ENCODE assay signal across 8 mouse cellular contexts in genomic region chr2:32881054-32881453, GRCm38 (mm10). TPM values are rescaled to one million over a fixed set of nuclear protein-coding genes. Genes with fewer than 3 reads are reported as not detected.
DNase-seq lines count a peak whose midpoint lies in the region; ATAC-seq and TF ChIP-seq lines count a peak whose summit lies in the region.

No protein-coding gene starts in this region.

- H3K9ac ChIP-seq in embryonic facial prominence, embryonic 11.5 days (replicated peaks; ENCODE audit: low read length) = peak overlapping the region; percentile 28
- peak overlapping the region; percentile 24; the same call in 1 of the 2 replicates for H3K9ac ChIP-seq in intestine, embryonic 15.5 days
- H3K9ac ChIP-seq in neural tube, embryonic 14.5 days (replicated peaks; ENCODE audit: low read depth, low read length) = no peak overlapping the region

- H3K27ac ChIP-seq in left cerebral cortex, adult 2 months = peak overlapping the region; percentile 90
- H3K27ac ChIP-seq in embryonic facial prominence, embryonic 11.5 days (replicated peaks; ENCODE audit: low read depth, low read length) = peak overlapping the region; percentile 16; the same call in 1 of the 2 replicates
- peak overlapping the region; percentile 84 for H3K27ac ChIP-seq in intestine, embryonic 15.5 days
- peak overlapping the region; percentile 56; the same call in 1 of the 2 replicates for H3K27ac ChIP-seq in neural tube, embryonic 14.5 days (ENCODE audit: low read depth, low read length)

- DNase-seq in left cerebral cortex, adult 2 months (ENCODE audit: extremely low spot score in 1 of 2, low spot score in 2 of 2) = no peak
- DNase-seq in left cerebral cortex, postnatal 14 days (ENCODE audit: low spot score in 2 of 2) = no peak
- DNase-seq in embryonic facial prominence, embryonic 11.5 days (ENCODE audit: low spot score) = no peak
- no peak for DNase-seq in right cerebral cortex, adult 2 months (ENCODE audit: low spot score in 2 of 2)
- no peak for DNase-seq in B cell, adult 2 months

- 30% methylated on average over 6 of the region's 6 CpGs for WGBS in embryonic facial prominence, embryonic 11.5 days
- 44% methylated on average over 6 of the region's 6 CpGs for WGBS in intestine, embryonic 15.5 days
- WGBS in neural tube, embryonic 14.5 days = 45% methylated on average over 6 of the region's 6 CpGs

- no peak for TF ChIP-seq CTCF in left cerebral cortex, adult 2 months (IDR thresholded peaks at IDR 0.05)

- intact Hi-C loops in left cerebral cortex, adult 2 months (cut with DNase I) = no loop called here
- intact Hi-C loops in left cerebral cortex, postnatal 14 days (cut with DNase I) = no loop called here

- no peaks in the 10 kb centered on the region for H3K36me3 ChIP-seq in embryonic facial prominence, embryonic 11.5 days (replicated peaks; ENCODE audit: control insufficient read depth, insufficient read depth, low read depth, low read length)
- H3K36me3 ChIP-seq in intestine, embryonic 15.5 days = no peaks in the 10 kb centered on the region
- no peaks in the 10 kb centered on the region for H3K36me3 ChIP-seq in neural tube, embryonic 14.5 days (ENCODE audit: control insufficient read depth, insufficient read depth, low read length)

- no peak overlapping the region for H3K4me2 ChIP-seq in embryonic facial prominence, embryonic 11.5 days (ENCODE audit: low read depth, low read length)
- peak overlapping the region; percentile 24; the same call in 1 of the 2 replicates for H3K4me2 ChIP-seq in intestine, embryonic 15.5 days (replicated peaks)
- H3K4me2 ChIP-seq in neural tube, embryonic 14.5 days (ENCODE audit: low read depth, low read length) = no peak overlapping the region

- no peaks in the 10 kb centered on the region for H3K9me3 ChIP-seq in embryonic facial prominence, embryonic 11.5 days (replicated peaks; ENCODE audit: control insufficient read depth, low read length)
- no peaks in the 10 kb centered on the region for H3K9me3 ChIP-seq in intestine, embryonic 15.5 days
- H3K9me3 ChIP-seq in neural tube, embryonic 14.5 days (ENCODE audit: control insufficient read depth, low read length) = no peaks in the 10 kb centered on the region

- no peaks in the 10 kb centered on the region for H3K27me3 ChIP-seq in embryonic facial prominence, embryonic 11.5 days (ENCODE audit: control insufficient read depth, insufficient read depth, low read length)
- no peaks in the 10 kb centered on the region for H3K27me3 ChIP-seq in intestine, embryonic 15.5 days (replicated peaks)
- H3K27me3 ChIP-seq in neural tube, embryonic 14.5 days (ENCODE audit: control insufficient read depth, insufficient read depth, low read length) = no peaks in the 10 kb centered on the region

- peaks cover 22% of the 10 kb centered on the region for H3K4me1 ChIP-seq in embryonic facial prominence, embryonic 11.5 days (ENCODE audit: control insufficient read depth, insufficient read depth, low read length)
- peaks cover 71% of the 10 kb centered on the region for H3K4me1 ChIP-seq in intestine, embryonic 15.5 days (replicated peaks)
- H3K4me1 ChIP-seq in neural tube, embryonic 14.5 days (ENCODE audit: control insufficient read depth, insufficient read depth, low read length) = peaks cover 36% of the 10 kb centered on the region

- no peak for ATAC-seq in embryonic facial prominence, embryonic 11.5 days (replicated peaks; ENCODE audit: insufficient number of reproducible peaks, low FRiP score, low TSS enrichment, low read depth)
- ATAC-seq in intestine, embryonic 15.5 days = no peak
- ATAC-seq in neural tube, embryonic 14.5 days (ENCODE audit: low read depth) = no peak
- no peak for ATAC-seq in erythroid progenitor cell, adult 5-6 weeks (replicated peaks; ENCODE audit: low FRiP score, poor library complexity, severe bottlenecking)

- H3K4me3 ChIP-seq in left cerebral cortex, adult 2 months = no peak overlapping the region
- no peak overlapping the region for H3K4me3 ChIP-seq in embryonic facial prominence, embryonic 11.5 days (ENCODE audit: low read depth, low read length)
- H3K4me3 ChIP-seq in intestine, embryonic 15.5 days (replicated peaks) = no peak overlapping the region
- H3K4me3 ChIP-seq in neural tube, embryonic 14.5 days (ENCODE audit: low read depth, low read length) = no peak overlapping the region

RNA-seq across cellular contexts. Expression of gene Fam129b, which starts 5.1 kb away (rescaled TPM):
- 10 to 100 TPM; 24.4 to 31.4 TPM for total RNA-seq in left cerebral cortex, adult 2 months (2021)
- 10 to 100 TPM; 20.0 to 21.0 TPM for total RNA-seq in left cerebral cortex, postnatal 14 days (2021)
- 13.7 and 15.9 TPM in 2 replicates for polyA plus RNA-seq in embryonic facial prominence, embryonic 11.5 days (2014; fragmentation: Nextera tagmentation; extraction: Ambion mirVana)
- polyA plus RNA-seq in intestine, embryonic 15.5 days (2015; fragmentation: Nextera tagmentation; extraction: Ambion mirVana) = 40.4 and 42.2 TPM in 2 replicates
- polyA plus RNA-seq in neural tube, embryonic 14.5 days (2014; fragmentation: Nextera tagmentation; extraction: Ambion mirVana) = 11.8 and 18.3 TPM in 2 replicates
- 2.2 and 8.8 TPM in 2 replicates for total RNA-seq in erythroid progenitor cell, adult 5-6 weeks (2015; ENCODE audit: low replicate concordance)
- 5.0 and 11.5 TPM in 2 replicates for total RNA-seq in erythroid progenitor cell, adult 5-6 weeks (2017; ENCODE audit: low replicate concordance)

RNA-seq across cellular contexts. Expression of gene Stxbp1, which starts 34.0 kb away (rescaled TPM):
- total RNA-seq in left cerebral cortex, adult 2 months (2021) = 100 to 1,000 TPM; 947 to 984 TPM
- total RNA-seq in left cerebral cortex, postnatal 14 days (2021) = 1,000 to 10,000 TPM; 1,032 to 1,038 TPM
- 22.0 and 27.1 TPM in 2 replicates for polyA plus RNA-seq in embryonic facial prominence, embryonic 11.5 days (2014; fragmentation: Nextera tagmentation; extraction: Ambion mirVana)
- polyA plus RNA-seq in intestine, embryonic 15.5 days (2015; fragmentation: Nextera tagmentation; extraction: Ambion mirVana) = 21.2 and 22.1 TPM in 2 replicates
- polyA plus RNA-seq in neural tube, embryonic 14.5 days (2014; fragmentation: Nextera tagmentation; extraction: Ambion mirVana) = 290 and 312 TPM in 2 replicates
- 0.84 and 1.4 TPM in 2 replicates for total RNA-seq in erythroid progenitor cell, adult 5-6 weeks (2015; ENCODE audit: low replicate concordance)
- total RNA-seq in erythroid progenitor cell, adult 5-6 weeks (2017; ENCODE audit: low replicate concordance) = 0.61 and 4.0 TPM in 2 replicates

Comparison
In these comparisons a context has a peak if more than half of its experiments do, and no peak if none do; other contexts are left out.
1. H3K27ac ChIP-seq: peak in every context shown above with its lines; median percentile 90 in left cerebral cortex, adult 2 months; 84 in intestine, embryonic 15.5 days; 56 in neural tube, embryonic 14.5 days; 16 in embryonic facial prominence, embryonic 11.5 days.
2. RNA of gene Stxbp1, which starts 34.0 kb away (total RNA-seq): 1,032 to 1,038 TPM in left cerebral cortex, postnatal 14 days and 947 to 984 TPM in left cerebral cortex, adult 2 months; 0.61 to 4.0 TPM in erythroid progenitor cell, adult 5-6 weeks; every median in the first group is over 100 times any median in the second.